Mouse (Mus musculus) bone marrow macrophage, adult 2 months (primary cell): ENCODE measurements around the gene Mkrn2.

Experiments used
- CTCF ChIP-seq: IDR thresholded peaks from 2 replicates; pipeline ENCODE4 v1.5.1; 2012; ENCODE audit warnings: low read depth, mild to moderate bottlenecking, low read length, moderate library complexity
- POLR2A ChIP-seq: IDR thresholded peaks from 2 replicates; pipeline ENCODE4 v1.6.1; 2012; ENCODE audit warnings: mild to moderate bottlenecking, low read depth, low read length, borderline replicate concordance

- TF ChIP-seq CTCF, result no peak
- TF ChIP-seq POLR2A, result no peak
These were observed 23.8 kb upstream of the Mkrn2 start for GRCm38 (mm10) chr6:115577941-115578340.
